Comparison of ENCODE assay signal across 24 mouse cellular contexts in the genomic region with DNA sequence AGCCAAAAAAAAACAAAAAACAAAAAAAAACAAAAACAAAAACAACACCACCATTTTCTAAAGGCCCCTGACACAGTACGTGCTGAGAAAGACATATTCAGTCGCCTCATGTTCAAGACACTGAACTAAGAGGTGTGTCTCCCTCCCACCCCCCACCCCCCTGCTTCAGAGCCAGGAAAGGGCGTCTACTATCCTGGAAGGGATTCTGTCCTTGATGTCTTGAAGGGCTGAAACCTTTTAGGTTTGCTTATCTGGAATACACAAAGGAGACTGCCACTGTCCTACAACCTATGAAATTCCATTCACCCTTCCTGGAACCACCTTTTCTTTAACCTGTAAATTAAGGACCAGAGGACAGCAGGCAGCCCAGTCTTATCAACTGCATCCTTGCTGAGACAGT. TPM values are rescaled to one million over a fixed set of nuclear protein-coding genes. Genes with fewer than 3 reads are reported as not detected.
DNase-seq lines count a peak whose midpoint lies in the region; ATAC-seq lines count a peak whose summit lies in the region.
"Had no signal": no experiment of that assay in that cellular context is flagged by ENCODE, and none has a peak within 500 bp of the region (broad histone marks: within the 10 kb centered on the region; RNA-seq: fewer than 3 reads in every experiment).

No protein-coding gene starts in this region.

- no peaks in the 10 kb centered on the region for H3K36me3 ChIP-seq in midbrain, embryonic 11.5 days (ENCODE audit: control insufficient read depth, insufficient read depth, low read length)
- H3K36me3 ChIP-seq in midbrain, embryonic 10.5 days = no peaks in the 10 kb centered on the region
- H3K36me3 ChIP-seq: embryonic facial prominence, embryonic 10.5 days; embryonic facial prominence, embryonic 12.5 days; forebrain, embryonic 15.5 days; G1E had no signal

- H3K4me3 ChIP-seq in midbrain, embryonic 11.5 days (ENCODE audit: low read depth, low read length) = no peak overlapping the region
- no peak overlapping the region for H3K4me3 ChIP-seq in midbrain, embryonic 10.5 days
- H3K4me3 ChIP-seq: embryonic facial prominence, embryonic 10.5 days; embryonic facial prominence, embryonic 12.5 days; forebrain, embryonic 13.5 days; forebrain, embryonic 15.5 days had no signal

- DNase-seq in midbrain, embryonic 11.5 days (ENCODE audit: low spot score, missing footprints) = peak; percentile 21
- DNase-seq in midbrain, embryonic 10.5 days (ENCODE audit: low spot score) = no peak
- DNase-seq in R1 (ENCODE audit: low read depth, low spot score) (peak; percentile 36), ZHBTc4 (ENCODE audit: low read depth, low spot score) (peak; percentile 84)
- DNase-seq in lung, postnatal 4 days = no peak
- no peak for DNase-seq in left cerebral cortex, adult 8-10 months (ENCODE audit: low spot score in 2 of 2)
- DNase-seq: adrenal gland, adult 2 months; adrenal gland, postnatal 10 days; adrenal gland, postnatal 25 days; B cell, adult 2 months; cerebellum, adult 11-12 months; cerebellum, adult 2 months; cerebellum, adult 9-10 months; cerebellum, postnatal 10 days; cerebellum, postnatal 25 days; forebrain, postnatal 0 days had no signal

- ATAC-seq in midbrain, embryonic 11.5 days (ENCODE audit: low FRiP score) = no peak
- ATAC-seq: CD4-positive, CD25-positive, alpha-beta regulatory T cell, adult 4 months; forebrain, embryonic 13.5 days; forebrain, embryonic 15.5 days; forebrain, postnatal 0 days; Patski had no signal

- H3K9ac ChIP-seq in midbrain, embryonic 11.5 days (ENCODE audit: low read length) = no peak overlapping the region
- H3K9ac ChIP-seq: embryonic facial prominence, embryonic 12.5 days; forebrain, embryonic 13.5 days; forebrain, embryonic 15.5 days; forebrain, postnatal 0 days had no signal

- H3K4me2 ChIP-seq in midbrain, embryonic 11.5 days = no peak overlapping the region
- H3K4me2 ChIP-seq: embryonic facial prominence, embryonic 12.5 days; forebrain, embryonic 13.5 days; forebrain, embryonic 15.5 days had no signal

- no peak overlapping the region for H3K27ac ChIP-seq in midbrain, embryonic 11.5 days (ENCODE audit: low read depth, low read length)
- H3K27ac ChIP-seq in midbrain, embryonic 10.5 days (replicated peaks) = no peak overlapping the region
- H3K27ac ChIP-seq: embryonic facial prominence, embryonic 10.5 days; embryonic facial prominence, embryonic 12.5 days; forebrain, embryonic 13.5 days; forebrain, embryonic 15.5 days had no signal

- H3K9me3 ChIP-seq in midbrain, embryonic 11.5 days (ENCODE audit: control insufficient read depth, low read length) = no peaks in the 10 kb centered on the region
- H3K9me3 ChIP-seq in midbrain, embryonic 10.5 days (replicated peaks) = no peaks in the 10 kb centered on the region
- H3K9me3 ChIP-seq: embryonic facial prominence, embryonic 10.5 days; embryonic facial prominence, embryonic 12.5 days; forebrain, embryonic 13.5 days; forebrain, embryonic 15.5 days; G1E had no signal

- H3K4me1 ChIP-seq in midbrain, embryonic 11.5 days (ENCODE audit: control insufficient read depth, insufficient read depth, low read length) = no peaks in the 10 kb centered on the region
- no peaks in the 10 kb centered on the region for H3K4me1 ChIP-seq in midbrain, embryonic 10.5 days
- H3K4me1 ChIP-seq: embryonic facial prominence, embryonic 10.5 days; embryonic facial prominence, embryonic 12.5 days; forebrain, embryonic 13.5 days; forebrain, embryonic 15.5 days had no signal

- no peaks in the 10 kb centered on the region for H3K27me3 ChIP-seq in midbrain, embryonic 11.5 days (ENCODE audit: control insufficient read depth, insufficient read depth, low read length)
- H3K27me3 ChIP-seq in midbrain, embryonic 10.5 days (ENCODE audit: low read depth, poor library complexity, severe bottlenecking) = no peaks in the 10 kb centered on the region
- H3K27me3 ChIP-seq: CH12.LX; embryonic facial prominence, embryonic 12.5 days; forebrain, embryonic 13.5 days; forebrain, embryonic 15.5 days; Patski had no signal

- WGBS in midbrain, embryonic 11.5 days = 78% methylated on average over 3 of the region's 3 CpGs
- 76% methylated on average over 3 of the region's 3 CpGs for WGBS in midbrain, embryonic 10.5 days

RNA-seq across cellular contexts. Expression of gene Fgf10, which starts 36.1 kb away (rescaled TPM):
- polyA plus RNA-seq in midbrain, embryonic 11.5 days (2014; fragmentation: Nextera tagmentation; extraction: Ambion mirVana) = 0.54 and 0.55 TPM in 2 replicates
- 1.3 and 2.9 TPM in 2 replicates for polyA plus RNA-seq in midbrain, embryonic 10.5 days (2016; fragmentation: Nextera tagmentation; extraction: Ambion mirVana)
- total RNA-seq in left cerebral cortex, adult 8-10 months (2022) = 1 to 10 TPM; 3.3 to 5.0 (median 3.8) TPM
- total RNA-seq: CH12.LX had no signal

Comparison
In these comparisons a context has a peak if more than half of its experiments do, and no peak if none do; other contexts are left out.
1. DNase-seq: peak in midbrain, embryonic 11.5 days (single experiment), R1 (single experiment) and ZHBTc4 (single experiment); none in midbrain, embryonic 10.5 days (single experiment), lung, postnatal 4 days (0 of 2) and left cerebral cortex, adult 8-10 months (0 of 2).